Mouse (Mus musculus) MEL (cell line): ENCODE results near the gene Sorcs1. TPM values are rescaled to one million over a fixed set of nuclear protein-coding genes. Genes with fewer than 3 reads are reported as not detected.

Source experiments
- DNase-seq: peaks from one replicate; pipeline ENCODE4 v3.0.0; 2011; ENCODE audit warnings: low read depth, low spot score
- H3K27ac ChIP-seq: 2 replicates; pipeline ENCODE4 v1.5.1; 2012; ENCODE audit warnings: low read depth, mild to moderate bottlenecking, control low read depth, low read length, moderate library complexity; ENCODE audit not compliant: control insufficient read depth
- H3K27me3 ChIP-seq, 2 experiments: fragments of 150-350 bp in 1 of 2; sonication (generic) in 1 of 2; 2 replicates each; pipeline ENCODE4 v1.6.1; 2012; ENCODE audit warnings: low read length in 2 of 2, mild to moderate bottlenecking in 2 of 2, improper control_type of control experiment in 1 of 2, moderate library complexity in 1 of 2; ENCODE audit not compliant: insufficient read depth in 2 of 2, control insufficient read depth in 1 of 2
- H3K36me3 ChIP-seq, 2 experiments: 2 replicates each; pipeline ENCODE4 v1.6.1; 2012 to 2014; ENCODE audit warnings: low read length in 2 of 2, improper control_type of control experiment in 1 of 2, inconsistent platforms in 1 of 2, mild to moderate bottlenecking in 1 of 2; ENCODE audit not compliant: insufficient read depth in 2 of 2, control insufficient read depth in 1 of 2
- H3K4me1 ChIP-seq, 2 experiments: fragments of 150-350 bp in 1 of 2; sonication (generic) in 1 of 2; 2 replicates each; pipeline ENCODE4 v1.6.1; 2012; ENCODE audit warnings: low read length in 2 of 2, improper control_type of control experiment in 1 of 2, mild to moderate bottlenecking in 1 of 2; ENCODE audit not compliant: insufficient read depth in 2 of 2, control insufficient read depth in 1 of 2
- H3K4me3 ChIP-seq, 2 experiments: fragments of 150-350 bp in 1 of 2; sonication (generic) in 1 of 2; 2 replicates each; pipeline ENCODE4 v1.5.1; 2012; ENCODE audit warnings: low read depth in 2 of 2, low read length in 2 of 2, mild to moderate bottlenecking in 2 of 2, moderate library complexity in 2 of 2, control low read depth in 1 of 2, improper control_type of control experiment in 1 of 2; ENCODE audit not compliant: control insufficient read depth in 1 of 2, insufficient read depth in 1 of 2
- H3K79me2 ChIP-seq: 2 replicates; pipeline ENCODE4 v1.6.1; 2012; ENCODE audit warnings: mild to moderate bottlenecking, low read length, moderate library complexity; ENCODE audit not compliant: control insufficient read depth, poor library complexity, insufficient read depth
- H3K9ac ChIP-seq: 2 replicates; pipeline ENCODE4 v1.6.1; 2012; ENCODE audit warnings: low read depth, mild to moderate bottlenecking, control low read depth, low read length, moderate library complexity; ENCODE audit not compliant: control insufficient read depth, poor library complexity, severe bottlenecking
- H3K9me3 ChIP-seq: fragments of 150-350 bp; sonication (generic); replicated peaks from 2 replicates; pipeline ENCODE4 v1.6.1; 2012; ENCODE audit warnings: mild to moderate bottlenecking, low read length, improper control_type of control experiment, moderate library complexity; ENCODE audit not compliant: insufficient read depth
- BHLHE40 ChIP-seq: IDR thresholded peaks from 2 replicates; pipeline ENCODE4 v1.6.1; 2012; ENCODE audit warnings: low read depth, mild to moderate bottlenecking, inconsistent platforms, low read length, improper control_type of control experiment, borderline replicate concordance
- CHD1 ChIP-seq: IDR thresholded peaks from 2 replicates; pipeline ENCODE4 v1.6.1; 2012; ENCODE audit warnings: low read depth, mild to moderate bottlenecking, inconsistent platforms, low read length, improper control_type of control experiment
- CHD2 ChIP-seq: IDR thresholded peaks from 2 replicates; pipeline ENCODE4 v1.6.1; 2011; ENCODE audit warnings: low read length, improper control_type of control experiment
- CTCF ChIP-seq, 3 experiments: IDR thresholded peaks in 2 of 3; conservative IDR thresholded peaks in 1 of 3; 2 replicates each; pipeline ENCODE4 v1.5.1; 2011 to 2012; ENCODE audit warnings: low read length in 3 of 3, low read depth in 2 of 3, mild to moderate bottlenecking in 2 of 3, improper control_type of control experiment in 1 of 3, inconsistent platforms in 1 of 3, mixed read lengths in 1 of 3, moderate library complexity in 1 of 3; ENCODE audit not compliant: control insufficient read depth in 1 of 3, insufficient read depth in 1 of 3, poor library complexity in 1 of 3, severe bottlenecking in 1 of 3
- ELF1 ChIP-seq: IDR thresholded peaks from 2 replicates; pipeline ENCODE4 v1.6.1; 2014; ENCODE audit warnings: low read depth, mild to moderate bottlenecking, inconsistent platforms, low read length, improper control_type of control experiment, moderate library complexity
- GABPA ChIP-seq: IDR thresholded peaks from 2 replicates; pipeline ENCODE4 v1.6.1; 2012; ENCODE audit warnings: low read depth, mild to moderate bottlenecking, inconsistent platforms, low read length, improper control_type of control experiment, moderate library complexity
- HCFC1 ChIP-seq: IDR thresholded peaks from 2 replicates; pipeline ENCODE4 v1.6.1; 2012; ENCODE audit warnings: low read depth, mild to moderate bottlenecking, inconsistent platforms, low read length, improper control_type of control experiment, moderate library complexity
- JUND ChIP-seq: IDR thresholded peaks from 2 replicates; pipeline ENCODE4 v1.6.1; 2011; ENCODE audit warnings: low read depth, mild to moderate bottlenecking, improper control_type of control experiment, low read length
- MAFK ChIP-seq: IDR thresholded peaks from 2 replicates; pipeline ENCODE4 v1.6.1; 2011; ENCODE audit warnings: low read depth, mild to moderate bottlenecking, low read length, improper control_type of control experiment, borderline replicate concordance
- MAX ChIP-seq: IDR thresholded peaks from 2 replicates; pipeline ENCODE4 v1.6.1; 2011; ENCODE audit warnings: low read length, improper control_type of control experiment
- MAZ ChIP-seq: IDR thresholded peaks from 2 replicates; pipeline ENCODE4 v1.6.1; 2012; ENCODE audit warnings: low read depth, mild to moderate bottlenecking, inconsistent platforms, low read length, improper control_type of control experiment
- MYB ChIP-seq: IDR thresholded peaks from 2 replicates; pipeline ENCODE4 v1.6.1; 2011; ENCODE audit warnings: mild to moderate bottlenecking, low read depth, low read length, improper control_type of control experiment
- MYC ChIP-seq: IDR thresholded peaks from 2 replicates; pipeline ENCODE4 v1.6.1; 2011; ENCODE audit warnings: low read depth, mild to moderate bottlenecking, low read length, improper control_type of control experiment, moderate library complexity
- POLR2AphosphoS5 ChIP-seq: IDR thresholded peaks from 2 replicates; pipeline ENCODE4 v1.6.1; 2012; ENCODE audit warnings: low read depth, borderline replicate concordance, mild to moderate bottlenecking, inconsistent platforms, low read length, moderate library complexity, mixed read lengths
- RAD21 ChIP-seq: IDR thresholded peaks from 2 replicates; pipeline ENCODE4 v1.6.1; 2011; ENCODE audit warnings: mild to moderate bottlenecking, low read depth, low read length, improper control_type of control experiment
- SIN3A ChIP-seq: IDR thresholded peaks from 2 replicates; pipeline ENCODE4 v1.6.1; 2012; ENCODE audit warnings: low read length, improper control_type of control experiment, inconsistent platforms
- TAL1 ChIP-seq: IDR thresholded peaks from 2 replicates; pipeline ENCODE4 v1.6.1; 2012; ENCODE audit warnings: mild to moderate bottlenecking, inconsistent platforms, low read length, moderate library complexity, mixed read lengths
- TBP ChIP-seq: IDR thresholded peaks from 2 replicates; pipeline ENCODE4 v1.8.0; 2011; ENCODE audit warnings: low read depth, low read length, improper control_type of control experiment
- TCF12 ChIP-seq: IDR thresholded peaks from 2 replicates; pipeline ENCODE4 v1.6.1; 2014; ENCODE audit warnings: low read depth, mild to moderate bottlenecking, inconsistent platforms, low read length, improper control_type of control experiment, moderate library complexity
- UBTF ChIP-seq: IDR thresholded peaks from 2 replicates; pipeline ENCODE4 v1.6.1; 2012; ENCODE audit warnings: low read depth, mild to moderate bottlenecking, inconsistent platforms, low read length, improper control_type of control experiment, moderate library complexity, borderline replicate concordance; ENCODE audit not compliant: insufficient read depth
- USF1 ChIP-seq: IDR thresholded peaks from 2 replicates; pipeline ENCODE4 v1.6.1; 2014; ENCODE audit warnings: low read depth, mild to moderate bottlenecking, inconsistent platforms, low read length, improper control_type of control experiment, moderate library complexity
- ZC3H11A ChIP-seq: IDR thresholded peaks from 2 replicates; pipeline ENCODE4 v1.6.1; 2012; ENCODE audit warnings: low read depth, mild to moderate bottlenecking, inconsistent platforms, low read length, improper control_type of control experiment
- ZKSCAN1 ChIP-seq: IDR thresholded peaks from 2 replicates; pipeline ENCODE4 v1.6.1; 2012; ENCODE audit warnings: low read depth, mild to moderate bottlenecking, inconsistent platforms, low read length, improper control_type of control experiment, moderate library complexity
- polyA plus RNA-seq, 2 experiments: library from polyadenylated mRNA; stranded (reverse) in 1 of 2; unstranded in 1 of 2; fragments of >175 nt in 1 of 2; fragments of >200 nt in 1 of 2; gene quantifications; 2 replicates each; pipeline versions ENCODE4 v1.2.1 to v1.2.4; 2012; ENCODE audit warnings: low replicate concordance in 2 of 2, low read depth in 1 of 2; ENCODE audit not compliant: insufficient read length in 2 of 2, insufficient read depth in 1 of 2, missing spikeins in 1 of 2
- total RNA-seq: library from RNA; depleted of rRNA; stranded (reverse); fragments of 300-350 nt; gene quantifications from 2 replicates; pipeline ENCODE4 v1.2.3, GENCODE M21; 2012

The Sorcs1 gene
- total and polyA plus RNA-seq, 3 experiments = not detected

DNA sequence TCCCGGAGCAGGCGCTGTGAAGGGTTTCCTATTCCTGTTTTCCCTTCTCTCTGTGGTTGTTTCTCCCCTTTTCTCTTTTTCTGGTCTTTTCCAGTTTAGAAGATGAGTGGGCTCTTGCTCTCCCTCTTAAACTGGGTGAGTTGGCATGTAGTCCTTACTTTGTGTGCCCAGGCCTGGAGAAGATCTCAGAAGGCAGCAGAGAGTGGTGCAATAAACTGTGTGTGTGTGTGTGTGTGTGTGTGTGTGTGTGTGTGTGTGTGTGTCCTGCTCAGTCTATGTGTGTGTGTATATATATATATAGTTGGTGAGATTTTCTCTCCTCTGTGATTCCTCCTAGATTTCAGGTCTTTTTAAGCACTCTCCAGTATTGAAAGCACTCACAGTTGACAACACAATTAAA is 500 bp upstream of the Sorcs1 start:
- H3K27me3 ChIP-seq = no peaks in the 10 kb centered on the region
- H3K79me2 ChIP-seq = no peaks in the 10 kb centered on the region
- H3K27ac ChIP-seq = no peak overlapping the region
- DNase-seq = no peak
- H3K4me1 ChIP-seq = no peaks in the 10 kb centered on the region
- TF ChIP-seq MAFK (no peak), JUND (no peak), MAX (no peak), ELF1 (no peak), USF1 (no peak), CTCF (IDR thresholded peaks at IDR 0.05 in 2 of 3, conservative IDR thresholded peaks at IDR 0.05 in 1 of 3; ENCODE audit: control insufficient read depth in 1 of 3, insufficient read depth in 1 of 3, low read depth in 2 of 3, low read length in 3 of 3, poor library complexity in 1 of 3, severe bottlenecking in 1 of 3) (no peak), BHLHE40 (no peak)
- H3K9me3 ChIP-seq = no peaks in the 10 kb centered on the region
- no peaks in the 10 kb centered on the region for H3K36me3 ChIP-seq
- no peak overlapping the region for H3K4me3 ChIP-seq
- no peak overlapping the region for H3K9ac ChIP-seq

- DNase-seq = no peak
- no peaks in the 10 kb centered on the region for H3K9me3 ChIP-seq
- no peak overlapping the region for H3K9ac ChIP-seq
- no peaks in the 10 kb centered on the region for H3K79me2 ChIP-seq
- no peaks in the 10 kb centered on the region for H3K36me3 ChIP-seq
- no peak overlapping the region for H3K4me3 ChIP-seq
- no peak for TF ChIP-seq POLR2AphosphoS5
- no peak for TF ChIP-seq JUND
- no peak for TF ChIP-seq CHD2
- no peak for TF ChIP-seq GABPA
- no peak for TF ChIP-seq ZKSCAN1
- TF ChIP-seq HCFC1 = no peak
- no peak for TF ChIP-seq MYB
- no peak for TF ChIP-seq SIN3A
- TF ChIP-seq TCF12 = no peak
- TF ChIP-seq ZC3H11A = no peak
- no peak for TF ChIP-seq RAD21
- no peak for TF ChIP-seq MAZ
- no peak for TF ChIP-seq CHD1
- TF ChIP-seq TBP = no peak
- TF ChIP-seq TAL1 = no peak
- TF ChIP-seq UBTF = no peak
- no peak for TF ChIP-seq MYC
- no peak for TF ChIP-seq BHLHE40
- TF ChIP-seq MAX = no peak
- no peaks in the 10 kb centered on the region for H3K27me3 ChIP-seq
- H3K4me1 ChIP-seq = no peaks in the 10 kb centered on the region
- H3K27ac ChIP-seq = no peak overlapping the region
Observed at GRCm38 (mm10) chr19:50676578-50677524, 1.6 kb downstream of the Sorcs1 start.
